Mouse (Mus musculus) gastrocnemius, postnatal 4 days (tissue): ENCODE data around the gene Gins2. TPM values are rescaled to one million over a fixed set of nuclear protein-coding genes. Genes with fewer than 3 reads are reported as not detected.

Experiments
- DNase-seq, 2 experiments: peaks; one replicate each; pipeline ENCODE4 v3.0.0; 2021 to 2022; ENCODE audit warnings: low spot score in 2 of 2, mixed read lengths in 2 of 2
- total RNA-seq, 2 experiments: library from RNA; stranded (reverse); gene quantifications; 2 replicates each; pipeline ENCODE4 v1.2.3; 2021

Gins2 gene
- total RNA-seq, 2 experiments from 2014 or later, result 22.5 to 26.3 TPM

GRCm38 (mm10) chr8:120549922-120550321 lies 39.2 kb downstream of the Gins2 start:
- DNase-seq, result no peak

- DNase-seq, result no peak
Observed at GRCm38 (mm10) chr8:120549321-120549921, 39.7 kb downstream of the Gins2 start.

GRCm38 (mm10) chr8:120548313-120548761 lies 40.8 kb downstream of the Gins2 start:
- DNase-seq, result no peak

GRCm38 (mm10) chr8:120547562-120547961 lies 41.5 kb downstream of the Gins2 start:
- DNase-seq, result no peak

GRCm38 (mm10) chr8:120544155-120544554 lies 44.9 kb downstream of the Gins2 start:
- DNase-seq, result no peak

- DNase-seq, result no peak
Observed at GRCm38 (mm10) chr8:120543416-120544055, 45.6 kb downstream of the Gins2 start.

- DNase-seq, result no peak
Observed at GRCm38 (mm10) chr8:120542995-120543394, 46.1 kb downstream of the Gins2 start.

- DNase-seq, result no peak
Observed at GRCm38 (mm10) chr8:120539775-120540625, 49.1 kb downstream of the Gins2 start.

- DNase-seq, result no peak
Observed at GRCm38 (mm10) chr8:120539381-120539774, 49.7 kb downstream of the Gins2 start.

GRCm38 (mm10) chr8:120538397-120539240 lies 50.5 kb downstream of the Gins2 start:
- peak in 1 of 2 experiments; percentile 56 for DNase-seq

- DNase-seq, result no peak
Observed at GRCm38 (mm10) chr8:120537818-120538396, 51.2 kb downstream of the Gins2 start.

- DNase-seq, result peak in 1 of 2 experiments; percentile 76
Observed at GRCm38 (mm10) chr8:120537207-120537817, 51.8 kb downstream of the Gins2 start.

- no peak for DNase-seq
Observed at GRCm38 (mm10) chr8:120536306-120537206, 52.5 kb downstream of the Gins2 start.

- no peak for DNase-seq
Observed at GRCm38 (mm10) chr8:120535452-120536305, 53.4 kb downstream of the Gins2 start.

GRCm38 (mm10) chr8:120534504-120535368 lies 54.4 kb downstream of the Gins2 start:
- peak in 1 of 2 experiments; percentile 80 for DNase-seq

- DNase-seq, result no peak
Observed at GRCm38 (mm10) chr8:120534080-120534479, 55.0 kb downstream of the Gins2 start.

GRCm38 (mm10) chr8:120533380-120533779 lies 55.7 kb downstream of the Gins2 start:
- DNase-seq, result no peak
